Mouse (Mus musculus): ENCODE data around the gene Rapgef1.

Gene Rapgef1

DNA sequence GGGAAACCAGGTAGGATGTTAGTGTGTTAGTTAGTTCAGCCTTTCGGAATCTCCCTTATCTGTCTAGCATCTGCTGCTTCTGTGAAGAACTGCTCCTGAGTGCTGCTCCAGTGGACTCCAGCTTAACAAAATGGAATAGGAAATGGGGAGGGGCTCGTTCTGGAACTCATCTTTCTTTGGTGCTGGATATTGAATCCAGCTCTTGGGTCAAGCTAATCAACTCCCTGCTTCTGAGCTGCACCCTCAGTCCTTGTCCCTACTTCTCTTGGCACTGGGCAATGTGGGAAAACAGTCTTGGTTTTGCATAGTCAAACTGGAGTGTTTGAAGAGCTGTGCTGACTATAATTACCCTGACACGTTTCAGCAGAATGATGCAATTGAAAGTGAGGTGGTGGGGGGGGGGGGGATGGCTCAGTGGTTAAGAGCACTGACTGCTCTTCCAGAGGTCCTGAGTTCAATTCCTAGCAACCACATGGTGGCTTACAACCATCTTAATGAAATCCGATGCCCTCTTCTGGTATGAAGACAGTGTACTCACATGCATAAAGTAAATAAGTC, 25.6 kb downstream of the Rapgef1 start:
- no peak for DNase-seq (ENCODE audit: low spot score)

DNA sequence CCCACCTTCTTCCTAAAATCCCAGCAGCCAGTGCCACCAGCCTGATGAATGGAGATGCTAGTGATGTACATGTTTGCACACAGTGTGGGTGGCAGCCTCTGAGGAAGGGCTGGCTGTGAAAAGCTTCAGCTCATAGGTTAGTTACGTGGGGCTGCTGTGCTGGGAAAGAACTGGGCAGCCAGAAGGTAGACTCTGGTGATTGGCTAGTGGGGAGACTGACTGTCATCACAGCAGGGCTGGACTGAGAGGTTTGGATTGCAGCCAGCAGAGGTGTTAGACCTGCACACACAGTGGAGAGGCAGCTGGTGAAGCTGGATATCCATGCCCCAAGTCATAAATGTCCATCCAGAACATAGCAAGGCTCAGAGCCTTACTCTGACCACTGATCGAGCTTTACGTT, 27.1 kb downstream of the Rapgef1 start:
- no peak for DNase-seq (ENCODE audit: low spot score)

DNA sequence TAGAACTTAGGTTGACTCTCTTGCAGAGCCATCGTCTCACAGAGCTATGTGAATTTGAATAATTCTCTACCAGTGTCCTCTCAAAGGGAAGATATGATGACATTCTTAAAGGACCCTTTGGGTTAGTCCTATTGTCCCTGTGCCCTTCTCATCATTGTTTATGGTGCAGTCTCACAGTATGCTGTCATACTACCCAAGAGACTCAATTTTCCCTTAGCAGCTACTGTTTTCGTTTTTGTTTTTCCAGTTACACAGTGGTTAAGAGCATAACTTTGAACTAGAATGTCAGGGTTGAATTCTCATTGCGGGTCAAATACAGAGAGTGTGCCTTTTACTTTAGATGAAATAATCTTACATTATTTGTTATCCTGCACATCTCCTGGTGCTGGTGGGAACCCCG, 27.6 kb downstream of the Rapgef1 start:
- no peak for DNase-seq (ENCODE audit: low spot score)

DNA sequence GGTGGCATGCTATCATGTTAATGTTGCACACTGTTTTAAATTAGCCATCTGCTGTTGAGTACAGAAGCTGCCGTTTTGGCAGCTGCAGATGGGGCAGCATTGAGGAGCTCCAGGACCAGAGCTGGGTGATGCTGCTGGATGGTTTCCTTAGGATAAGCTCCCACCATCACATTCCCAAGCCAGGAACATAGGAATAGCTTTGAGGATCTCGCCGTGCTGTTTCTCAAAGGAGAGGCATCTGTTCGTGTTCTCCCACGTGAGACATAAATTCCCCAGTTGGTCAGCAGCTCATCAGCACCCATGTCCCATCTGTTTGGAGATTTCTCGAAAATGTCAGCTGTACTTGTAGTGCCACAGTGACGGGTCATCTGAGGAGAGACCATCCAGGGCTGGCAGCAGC, 28.3 kb downstream of the Rapgef1 start:
- peak; percentile 66 for DNase-seq (ENCODE audit: low spot score)

DNA sequence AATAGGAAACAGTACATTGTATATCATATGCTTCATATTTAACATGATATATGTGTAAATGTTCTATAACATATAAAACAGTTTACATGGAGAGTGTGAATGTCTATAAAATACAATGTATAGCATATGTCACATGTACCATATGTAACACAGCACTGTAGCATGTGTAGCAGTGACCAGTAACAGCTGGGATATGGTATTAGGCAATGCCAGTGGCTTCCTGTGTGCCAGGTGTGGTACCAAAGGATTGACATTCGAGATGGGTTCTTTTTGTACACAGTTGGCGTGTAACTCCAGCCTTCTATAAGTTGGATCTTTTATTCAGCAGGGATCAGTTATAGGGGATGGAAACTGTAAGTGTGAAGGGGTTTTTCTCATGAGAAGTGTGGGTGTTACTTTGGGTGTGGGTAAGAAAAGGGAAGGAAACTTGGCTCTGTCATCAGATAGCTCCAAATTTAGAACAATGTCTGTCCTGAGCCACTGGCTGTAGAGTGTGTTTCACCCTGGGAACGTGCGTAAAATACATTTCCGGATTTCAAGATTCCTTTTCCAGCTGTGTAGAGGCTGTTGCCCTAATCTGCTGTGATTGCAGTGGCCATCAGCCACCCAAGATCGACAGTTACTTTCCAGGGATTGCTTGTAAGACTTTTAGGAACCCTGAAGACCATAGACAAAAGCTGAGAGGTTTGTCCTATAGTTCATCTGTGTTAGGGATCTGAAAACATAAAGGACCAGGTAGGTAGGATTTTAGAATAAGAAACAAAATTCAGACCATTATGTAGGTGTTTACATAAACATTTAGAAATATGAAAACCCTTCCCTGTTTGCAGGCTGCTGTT, 29.7 kb downstream of the Rapgef1 start:
- no peak for DNase-seq (ENCODE audit: low spot score)

DNA sequence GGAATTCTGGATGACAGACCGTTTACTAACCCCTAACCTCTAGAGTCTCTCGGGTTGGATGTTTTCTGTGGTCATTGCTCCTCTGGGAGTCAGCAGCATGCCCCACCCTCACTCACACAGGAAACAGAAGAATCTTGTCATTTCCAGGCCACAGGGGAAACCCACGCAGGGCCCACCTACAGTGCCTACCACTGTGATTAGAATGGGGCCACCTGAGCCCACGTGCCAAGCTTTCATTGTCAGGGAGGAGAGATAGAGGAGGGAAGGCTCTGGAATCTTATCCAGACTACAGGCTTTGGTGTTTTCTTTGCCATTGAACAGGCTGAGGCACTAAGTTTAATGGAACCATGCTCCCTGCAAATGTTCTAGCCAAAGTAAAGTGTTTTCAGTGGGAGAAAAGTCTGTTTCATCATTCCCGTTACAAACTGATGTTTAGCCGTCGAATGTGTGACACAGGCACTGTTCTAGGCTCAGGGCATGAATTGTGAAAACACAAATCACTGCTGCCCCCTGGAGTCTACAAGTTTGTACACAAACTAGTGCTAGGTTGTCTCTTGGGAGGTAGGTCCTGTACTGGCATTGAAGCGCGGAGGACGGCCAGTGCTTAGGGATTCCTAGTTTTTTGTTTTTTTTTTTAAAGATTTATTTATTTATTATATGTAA, 30.4 kb downstream of the Rapgef1 start:
- DNase-seq (ENCODE audit: low spot score), result peak; percentile 72

DNA sequence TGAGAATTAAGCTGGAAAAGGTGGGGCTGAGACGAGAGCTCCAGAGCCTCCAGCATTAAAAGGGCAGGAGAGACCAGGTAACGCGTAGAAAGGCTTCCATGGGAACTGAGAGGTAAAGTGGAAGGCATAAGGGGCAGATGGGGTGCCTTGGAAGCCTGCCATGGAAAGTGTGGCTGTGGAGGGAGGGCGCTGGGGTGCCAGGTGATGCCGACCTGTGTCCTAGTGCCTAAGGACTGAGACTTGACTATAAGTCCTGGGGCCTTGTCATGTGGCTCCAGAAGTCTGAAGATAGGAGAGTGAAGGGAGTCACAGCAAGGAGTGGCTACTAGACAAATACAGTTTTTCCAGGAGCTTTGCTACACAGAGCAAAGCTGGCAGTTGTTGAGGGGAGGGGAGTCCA, 32.4 kb downstream of the Rapgef1 start:
- no peak for DNase-seq (ENCODE audit: low spot score)

DNA sequence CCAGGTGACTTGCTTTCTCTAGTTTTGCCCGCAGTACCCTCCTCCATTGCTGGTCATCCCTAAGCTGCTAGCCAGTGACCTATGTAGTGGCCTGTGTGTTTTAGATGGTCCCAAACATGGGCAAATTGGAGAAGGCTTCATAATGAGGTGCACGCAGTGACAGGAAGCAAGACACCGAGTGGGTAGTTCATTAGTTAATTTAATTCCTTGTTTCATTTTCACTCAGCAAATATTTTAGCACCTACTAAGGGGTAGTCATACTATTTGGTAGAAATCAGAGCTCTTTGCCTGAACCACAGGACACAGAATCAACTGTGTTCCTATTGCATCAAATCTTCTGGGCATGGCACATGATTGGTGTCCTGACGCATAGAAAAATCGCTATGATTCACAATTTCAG, 35.9 kb downstream of the Rapgef1 start:
- DNase-seq (ENCODE audit: low spot score), result no peak

DNA sequence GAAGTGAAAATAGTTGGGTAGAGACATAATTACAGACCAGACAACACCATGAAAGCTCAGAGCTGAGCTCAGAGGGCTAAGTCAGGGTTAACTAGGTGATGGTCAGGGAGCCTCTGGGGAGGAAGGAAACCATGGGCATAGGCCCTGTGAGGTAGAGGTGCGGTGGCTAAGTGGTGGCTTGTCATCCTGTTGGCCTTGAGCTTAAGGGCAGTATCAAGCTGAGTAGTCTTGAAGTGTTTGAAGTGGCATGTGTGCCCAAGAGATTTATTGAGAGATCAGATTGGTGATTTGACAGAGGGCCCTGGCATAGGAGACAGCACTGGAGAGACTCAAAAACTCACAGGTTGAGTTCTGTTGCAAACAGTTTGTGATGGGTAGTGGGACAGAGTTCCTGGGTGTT, 36.6 kb downstream of the Rapgef1 start:
- DNase-seq (ENCODE audit: low spot score), result no peak

DNA sequence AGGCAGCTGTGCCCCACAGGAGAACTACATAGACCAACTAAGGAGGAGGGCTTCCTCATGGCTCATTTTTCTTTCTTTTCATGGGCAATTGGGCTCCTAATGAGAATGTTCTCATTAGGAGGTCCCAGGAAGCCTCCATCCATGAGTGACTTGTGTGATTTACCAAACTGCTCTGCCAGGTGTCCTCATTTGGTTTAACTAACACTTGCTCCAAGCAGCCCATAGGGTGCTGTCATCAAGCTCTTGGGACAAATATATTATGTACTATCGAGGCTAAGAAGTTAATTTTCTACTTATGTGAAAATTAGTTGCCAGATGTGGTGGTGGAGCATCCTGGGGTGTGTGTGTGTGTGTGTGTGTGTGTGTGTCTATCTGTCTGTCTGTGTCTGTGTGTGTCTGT, 37.6 kb downstream of the Rapgef1 start:
- DNase-seq (ENCODE audit: low spot score), result no peak

DNA sequence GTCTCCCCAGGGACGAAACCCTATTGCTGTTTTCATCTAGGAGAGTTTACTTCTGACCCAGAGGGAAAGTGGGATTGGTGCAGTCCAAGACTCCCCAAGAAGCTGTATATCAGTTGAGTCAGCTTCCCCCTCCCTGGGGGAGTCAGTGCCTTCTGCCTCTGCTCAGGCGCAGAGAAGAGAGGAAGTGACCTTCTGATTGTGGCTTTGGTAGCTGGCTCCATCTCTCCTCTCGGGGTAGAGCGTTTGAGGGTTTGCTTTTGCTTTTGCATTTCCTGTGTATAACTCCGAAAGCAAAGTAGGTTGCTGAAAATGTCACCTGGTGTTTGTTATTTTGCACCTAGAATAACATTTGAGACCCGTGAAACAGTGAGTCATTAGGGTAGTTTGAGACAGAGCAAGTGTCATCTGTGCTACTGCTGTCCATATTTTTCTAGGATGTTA, 42.3 kb downstream of the Rapgef1 start:
- no peak for DNase-seq (ENCODE audit: low spot score)

DNA sequence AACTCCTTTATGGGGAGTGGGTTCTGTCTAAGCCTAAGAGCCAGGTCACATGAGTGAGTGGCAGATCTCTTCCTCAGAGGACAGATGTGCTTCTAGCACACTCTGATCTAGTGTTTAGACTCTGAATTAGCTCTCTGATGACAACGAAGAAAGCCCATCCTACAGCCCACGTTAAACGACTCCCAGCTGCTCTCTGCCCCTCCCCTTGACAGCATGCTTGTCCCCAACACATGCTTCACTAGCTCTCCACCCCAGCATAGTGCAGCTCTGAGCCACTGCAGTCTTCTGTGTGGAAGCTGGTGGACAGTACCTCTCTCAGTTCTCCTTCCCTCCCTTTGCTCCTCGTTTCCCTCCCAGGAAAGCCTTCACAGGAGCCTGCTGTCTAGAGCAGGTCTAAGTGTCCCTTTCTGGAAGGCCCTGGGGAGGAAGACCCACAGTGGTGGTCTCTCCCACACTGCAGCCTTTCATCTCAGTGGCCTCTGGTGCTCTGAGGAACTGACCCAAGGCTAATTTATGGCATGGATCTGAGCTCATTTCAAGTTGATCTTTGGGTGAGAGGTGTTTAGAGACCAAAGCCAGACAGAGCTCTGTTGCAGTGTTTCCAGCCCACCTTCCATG, 43.8 kb downstream of the Rapgef1 start:
- DNase-seq (ENCODE audit: low spot score), result no peak

DNA sequence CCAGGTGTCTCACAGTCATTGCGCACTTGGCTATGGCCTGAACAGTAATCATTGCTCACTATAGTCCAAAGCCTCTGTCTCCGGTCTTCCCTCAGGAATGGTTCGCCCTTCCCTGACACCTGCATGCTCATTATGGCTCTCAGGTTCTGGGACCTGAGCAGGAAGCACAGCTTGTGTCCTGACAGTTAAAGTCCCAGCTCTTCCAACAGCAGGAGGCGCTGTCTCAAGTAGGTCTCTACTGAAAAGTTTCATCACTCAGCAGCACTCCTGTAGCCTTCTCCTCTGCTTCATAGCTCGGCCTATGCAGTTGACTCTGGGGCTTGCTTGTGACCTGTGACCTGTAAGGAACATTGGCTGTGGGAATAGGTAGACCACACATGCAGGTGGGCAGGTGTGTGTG, 45.9 kb downstream of the Rapgef1 start:
- DNase-seq (ENCODE audit: low spot score), result no peak

DNA sequence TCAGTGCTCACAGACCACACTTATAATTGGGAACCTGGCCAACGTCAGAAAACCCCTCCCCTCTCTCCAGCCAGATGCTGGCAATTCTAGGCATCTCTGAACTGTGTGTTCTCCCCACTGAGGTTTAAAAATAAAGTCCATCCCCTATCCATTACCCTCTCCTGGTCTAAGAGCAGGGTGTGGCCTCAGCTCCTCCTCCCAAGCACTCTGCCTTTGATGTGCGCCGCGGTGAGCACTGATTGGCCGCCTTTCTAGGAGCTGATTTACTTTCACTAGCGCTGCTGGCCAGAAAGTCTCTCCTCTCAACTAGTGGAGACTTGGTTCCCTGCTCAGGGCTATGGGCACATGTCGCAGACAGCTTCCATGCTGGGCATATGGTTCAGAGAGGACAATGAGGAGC, 47.1 kb downstream of the Rapgef1 start:
- DNase-seq (ENCODE audit: low spot score), result no peak

DNA sequence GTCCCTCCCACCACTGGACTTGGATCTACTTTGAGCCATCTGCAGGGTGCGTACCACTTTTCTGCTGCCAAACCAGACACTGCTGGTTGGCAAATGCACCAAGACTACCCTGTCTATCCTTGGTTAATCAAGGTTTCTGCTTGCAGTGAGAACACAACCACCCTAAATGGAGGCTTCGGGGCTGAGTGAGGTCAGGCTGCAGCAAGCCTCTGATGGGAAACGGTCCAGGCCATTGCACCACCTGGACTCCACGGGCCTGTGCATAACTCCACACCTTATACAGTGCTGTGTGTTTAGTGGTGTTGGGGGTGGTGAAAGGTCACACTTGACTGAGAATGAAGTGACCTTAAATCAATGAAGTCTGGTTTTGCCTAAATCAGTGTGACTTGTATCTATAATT, 47.6 kb downstream of the Rapgef1 start:
- DNase-seq (ENCODE audit: low spot score), result no peak

DNA sequence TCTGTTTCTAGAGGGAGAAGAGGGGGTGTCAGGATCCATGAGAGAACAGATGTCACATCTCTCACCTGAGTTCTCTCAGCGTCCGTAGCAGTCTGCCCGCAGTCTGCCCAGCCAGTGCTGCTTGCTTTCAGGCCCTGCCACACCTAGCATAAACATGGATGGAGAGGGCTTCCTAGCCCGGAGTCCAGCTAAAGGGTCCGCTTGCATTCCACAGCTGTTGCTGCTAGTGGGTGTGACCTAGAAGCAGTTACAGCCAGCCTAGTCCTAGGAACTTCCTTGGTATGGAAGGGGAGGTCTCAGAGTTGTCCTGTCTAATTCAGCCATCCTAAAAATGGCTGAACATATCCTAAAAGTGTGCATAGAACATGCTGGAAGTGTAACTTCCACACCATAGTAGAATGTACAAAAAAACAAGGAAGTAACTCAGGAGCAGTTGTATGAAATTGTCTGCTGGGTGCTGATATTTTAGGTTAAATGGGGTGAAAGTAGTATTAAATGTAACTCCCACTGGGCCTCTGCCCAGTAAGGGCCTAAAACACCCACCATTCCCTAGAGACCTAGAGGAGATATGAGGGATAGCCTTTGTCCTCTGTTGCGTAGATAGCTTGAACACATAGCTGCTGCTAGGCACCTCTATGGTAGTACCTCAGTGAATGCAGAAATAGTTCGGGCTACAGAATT, 48.6 kb downstream of the Rapgef1 start:
- no peak for DNase-seq (ENCODE audit: low spot score)

DNA sequence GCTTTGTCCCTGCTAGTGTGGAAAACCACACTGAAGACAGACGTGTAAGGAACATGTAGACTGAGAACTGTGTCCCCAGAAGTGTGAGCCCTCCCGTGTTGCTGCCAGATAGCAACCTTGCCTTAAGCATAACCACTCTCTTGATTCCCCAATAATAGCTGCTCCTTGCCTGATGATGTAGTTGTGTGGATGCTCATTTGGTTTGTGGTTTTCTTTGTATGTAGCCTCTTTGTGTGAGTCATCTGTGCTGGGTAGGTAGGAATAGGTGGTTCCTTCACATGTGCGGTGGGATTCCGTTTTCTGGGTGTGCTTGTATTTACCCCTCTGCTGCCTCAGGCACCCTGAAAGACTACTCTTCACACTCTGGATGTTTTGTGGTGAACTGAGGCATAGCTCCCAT, 49.4 kb downstream of the Rapgef1 start:
- DNase-seq (ENCODE audit: low spot score), result no peak

DNA sequence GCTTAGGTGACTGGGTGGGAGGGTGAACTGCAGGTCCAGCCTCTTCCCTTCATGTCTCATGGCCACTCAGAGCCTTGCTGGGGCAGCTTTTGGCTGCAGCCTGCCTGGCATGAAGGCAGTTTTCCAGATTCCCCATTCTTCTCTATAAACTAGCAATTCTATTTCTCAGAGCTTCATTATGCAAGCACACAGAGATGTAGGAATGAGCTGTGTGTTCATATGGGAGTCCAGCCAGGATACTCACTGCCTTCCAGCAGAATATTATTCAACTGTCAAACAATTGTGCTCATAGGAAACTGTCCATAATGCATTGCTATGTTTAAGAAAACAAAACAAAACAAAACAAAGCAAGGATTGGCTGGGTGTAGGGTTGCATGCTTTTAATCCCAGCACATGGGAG, 50.2 kb downstream of the Rapgef1 start:
- DNase-seq (ENCODE audit: low spot score), result no peak

DNA sequence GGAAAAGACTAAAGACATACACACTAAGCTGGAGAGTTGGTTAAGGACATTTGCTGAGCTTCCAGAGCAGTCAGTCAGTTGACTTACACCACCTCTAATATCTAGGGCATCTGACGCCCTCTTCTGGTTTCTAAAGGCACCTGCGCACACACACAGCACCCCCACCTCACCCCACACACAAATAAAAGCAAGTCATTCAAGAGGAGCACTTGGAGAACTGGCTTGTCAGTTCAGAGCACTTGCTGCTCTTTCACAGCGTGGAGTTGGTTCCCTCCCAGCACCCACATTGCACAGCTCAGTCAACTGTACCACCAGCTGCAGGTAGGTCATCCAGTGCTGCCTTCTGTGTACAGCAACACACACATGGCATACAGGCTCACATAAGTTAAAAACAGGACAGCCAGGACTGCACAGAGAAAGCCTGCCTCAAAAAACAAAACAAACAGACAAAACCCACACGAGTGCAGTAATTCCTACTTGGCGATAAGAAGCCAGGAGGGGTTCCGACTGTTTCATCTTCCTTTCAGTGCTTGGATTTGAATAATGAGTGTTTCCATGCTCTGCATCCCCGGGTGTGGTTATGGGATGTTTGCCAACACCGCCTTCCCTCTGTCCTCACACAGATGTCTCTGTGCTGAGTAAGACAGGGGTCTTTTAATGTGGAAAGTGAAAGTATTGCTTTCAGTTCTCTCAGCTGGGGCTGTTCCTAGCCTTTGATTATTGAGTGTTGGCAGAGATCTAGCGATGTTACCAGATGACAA, 50.9 kb downstream of the Rapgef1 start:
- DNase-seq (ENCODE audit: low spot score), result peak; percentile 77

DNA sequence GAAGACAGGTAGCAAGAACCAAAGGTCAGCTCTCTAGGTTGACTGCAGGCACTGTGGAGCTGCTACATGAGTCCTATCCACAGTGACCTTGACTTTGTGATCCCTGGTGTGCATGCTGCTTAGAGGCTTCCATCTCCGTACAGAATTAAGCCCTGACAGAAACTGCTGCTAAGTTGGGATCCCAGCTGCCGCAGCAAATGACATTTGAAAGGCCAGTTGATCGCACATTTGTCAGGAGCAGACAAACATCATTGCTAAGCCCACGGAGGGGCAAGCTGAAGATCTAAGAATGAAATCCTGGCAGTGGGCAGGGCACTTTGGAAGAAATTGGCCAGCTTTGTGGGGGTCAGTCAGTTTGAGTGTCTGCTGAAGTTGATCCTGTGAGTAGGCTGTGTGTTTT, 51.9 kb downstream of the Rapgef1 start:
- no peak for DNase-seq (ENCODE audit: low spot score)

DNA sequence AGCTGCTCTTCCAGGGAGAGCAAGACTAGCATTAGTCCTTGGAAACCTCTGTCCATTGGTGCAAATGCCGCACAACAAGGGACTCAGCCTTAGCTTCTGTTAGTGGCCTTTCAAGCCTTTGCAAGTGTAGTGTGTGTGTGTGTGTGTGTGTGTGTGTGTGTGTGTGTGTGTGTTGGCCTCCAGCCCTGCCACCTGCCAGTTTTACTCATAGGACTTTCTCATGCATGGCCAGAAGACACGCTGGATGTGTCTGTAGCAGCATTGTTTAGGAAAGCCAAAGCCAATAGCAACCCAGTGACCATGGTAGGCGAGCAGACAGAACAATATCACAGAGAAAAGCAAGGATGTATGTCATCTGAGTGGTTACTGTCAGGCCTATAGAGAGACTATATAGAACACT, 52.3 kb downstream of the Rapgef1 start:
- no peak for DNase-seq (ENCODE audit: low spot score)

Data from layer of hippocampus, adult 11-12 months (tissue).